Mouse (Mus musculus): ENCODE results near the gene Ksr1. TPM values are rescaled to one million over a fixed set of nuclear protein-coding genes. Genes with fewer than 3 reads are reported as not detected.

Ksr1 gene
- total and polyA plus RNA-seq, 3 experiments = 22.5 to 73.1 (median 61.2) TPM

GRCm38 (mm10) chr11:78972328-78972727, 173.9 kb downstream of the Ksr1 start:
- dilution Hi-C loops (cut with MboI; ENCODE audit: extremely low pct_ligation_motif_present, extremely low pct_unique_long_range_greater_than_20kb, low sequenced_read_pairs) = no loop called here
- DNase-seq (ENCODE audit: extremely low read depth) = no peak

GRCm38 (mm10) chr11:78971746-78972145, 174.5 kb downstream of the Ksr1 start:
- Histone ChIP-seq H3K27me3 (replicated peaks) (no peaks in the 10 kb centered on the region), H3K36me3 (replicated peaks in 1 of 2; ENCODE audit: control insufficient read depth in 1 of 2, insufficient read depth in 1 of 2, low read length in 1 of 2) (peaks cover 0 to 31% of the 10 kb centered on the region in 2 experiments), H3K4me2 (ENCODE audit: insufficient read depth, low read depth, poor library complexity, severe bottlenecking) (no peak overlapping the region), H3K9ac (ENCODE audit: insufficient read depth, low read depth) (no peak overlapping the region), H3K9me3 (replicated peaks; ENCODE audit: low read length) (no peaks in the 10 kb centered on the region), H3K27ac (ENCODE audit: insufficient read depth, low read depth) (no peak overlapping the region), H3K4me3 (replicated peaks in 1 of 3; ENCODE audit: low read depth in 2 of 3, low read length in 2 of 3, poor library complexity in 1 of 3) (no peak overlapping the region), H3K4me1 (ENCODE audit: control insufficient read depth in 1 of 2, insufficient read depth in 2 of 2) (peaks cover 11 to 35% of the 10 kb centered on the region in 2 experiments), H3K79me2 (replicated peaks; ENCODE audit: control insufficient read depth, extremely low read depth, insufficient read depth, poor library complexity, severe bottlenecking) (0 out of 2 replicates have a peak, but pooled peaks cover 3% of the 10 kb centered on the region)
- no peak for DNase-seq (ENCODE audit: extremely low read depth)
- dilution Hi-C loops (cut with MboI; ENCODE audit: extremely low pct_ligation_motif_present, extremely low pct_unique_long_range_greater_than_20kb, low sequenced_read_pairs) = no loop called here
- no peak for TF ChIP-seq MAFK (IDR thresholded peaks at IDR 0.05; ENCODE audit: insufficient replicate concordance, low read length)
- TF ChIP-seq KAT2A (IDR thresholded peaks at IDR 0.05; ENCODE audit: insufficient replicate concordance, low read length) = no peak
- TF ChIP-seq GABPA (IDR thresholded peaks at IDR 0.05; ENCODE audit: insufficient replicate concordance, low read depth, low read length) = no peak
- TF ChIP-seq ZNF384 (IDR thresholded peaks at IDR 0.05; ENCODE audit: low read depth, low read length) = no peak
- no peak for TF ChIP-seq ETS1 (conservative IDR thresholded peaks at IDR 0.05; ENCODE audit: low read depth, low read length)
- TF ChIP-seq POLR2A (IDR thresholded peaks at IDR 0.05; ENCODE audit: low read depth, low read length) = no peak
- no peak for TF ChIP-seq USF1 (IDR thresholded peaks at IDR 0.05; ENCODE audit: low read depth, low read length)
- TF ChIP-seq RCOR1 (conservative IDR thresholded peaks at IDR 0.05; ENCODE audit: low read depth, low read length) = no peak
- TF ChIP-seq ZC3H11A (IDR thresholded peaks at IDR 0.05; ENCODE audit: low read depth, low read length) = no peak
- no peak for TF ChIP-seq RAD21 (IDR thresholded peaks at IDR 0.05; ENCODE audit: low read depth, low read length)
- TF ChIP-seq ZMIZ1 (IDR thresholded peaks at IDR 0.05; ENCODE audit: low read depth, low read length) = no peak
- no peak for TF ChIP-seq SIN3A (IDR thresholded peaks at IDR 0.05; ENCODE audit: low read length)
- TF ChIP-seq EP300 (IDR thresholded peaks at IDR 0.05; ENCODE audit: low read length) = no peak
- no peak for TF ChIP-seq CHD1 (IDR thresholded peaks at IDR 0.05; ENCODE audit: low read depth, low read length)
- TF ChIP-seq JUN (IDR thresholded peaks at IDR 0.05; ENCODE audit: insufficient read depth, low read depth, low read length) = no peak
- TF ChIP-seq ZKSCAN1 (IDR thresholded peaks at IDR 0.05; ENCODE audit: borderline replicate concordance, low read depth, low read length) = no peak
- no peak for TF ChIP-seq CTCF (conservative IDR thresholded peaks at IDR 0.05 in 1 of 2, IDR thresholded peaks at IDR 0.05 in 1 of 2; ENCODE audit: low read depth in 2 of 2, low read length in 2 of 2)
- in situ Hi-C loops (cut with MboI; ENCODE audit: low pct_ligation_motif_present, low pct_unique_long_range_greater_than_20kb, low sequenced_read_pairs) = no loop called here

More at GRCm38 (mm10) chr11:78972328-78972727, 173.9 kb downstream of the Ksr1 start:
- peaks cover 11 to 35% of the 10 kb centered on the region in 2 experiments for H3K4me1 ChIP-seq (ENCODE audit: control insufficient read depth in 1 of 2, insufficient read depth in 2 of 2)
- H3K4me2 ChIP-seq (ENCODE audit: insufficient read depth, low read depth, poor library complexity, severe bottlenecking) = no peak overlapping the region
- TF ChIP-seq JUN (IDR thresholded peaks at IDR 0.05; ENCODE audit: insufficient read depth, low read depth, low read length) (no peak), ETS1 (conservative IDR thresholded peaks at IDR 0.05; ENCODE audit: low read depth, low read length) (no peak), SMC3 (IDR thresholded peaks at IDR 0.05; ENCODE audit: low read depth, low read length) (no peak), POLR2A (IDR thresholded peaks at IDR 0.05; ENCODE audit: low read depth, low read length) (no peak), BHLHE40 (IDR thresholded peaks at IDR 0.05; ENCODE audit: low read depth, low read length) (no peak), UBTF (IDR thresholded peaks at IDR 0.05; ENCODE audit: low read depth, low read length) (no peak), TCF12 (IDR thresholded peaks at IDR 0.05; ENCODE audit: low read depth, low read length) (no peak), GABPA (IDR thresholded peaks at IDR 0.05; ENCODE audit: insufficient replicate concordance, low read depth, low read length) (no peak), MXI1 (IDR thresholded peaks at IDR 0.05; ENCODE audit: low read depth, low read length) (no peak), ZKSCAN1 (IDR thresholded peaks at IDR 0.05; ENCODE audit: borderline replicate concordance, low read depth, low read length) (no peak), TBP (conservative IDR thresholded peaks at IDR 0.05; ENCODE audit: low read depth, low read length) (no peak), ZC3H11A (IDR thresholded peaks at IDR 0.05; ENCODE audit: low read depth, low read length) (no peak), CHD1 (IDR thresholded peaks at IDR 0.05; ENCODE audit: low read depth, low read length) (no peak), RCOR1 (conservative IDR thresholded peaks at IDR 0.05; ENCODE audit: low read depth, low read length) (no peak), MYC (IDR thresholded peaks at IDR 0.05; ENCODE audit: low read depth, low read length) (no peak), RAD21 (IDR thresholded peaks at IDR 0.05; ENCODE audit: low read depth, low read length) (no peak)
- H3K27ac ChIP-seq (ENCODE audit: insufficient read depth, low read depth) = no peak overlapping the region
- H3K27me3 ChIP-seq (replicated peaks) = no peaks in the 10 kb centered on the region
- in situ Hi-C loops (cut with MboI; ENCODE audit: low pct_ligation_motif_present, low pct_unique_long_range_greater_than_20kb, low sequenced_read_pairs) = no loop called here
- no peak overlapping the region for H3K9ac ChIP-seq (ENCODE audit: insufficient read depth, low read depth)
- no peaks in the 10 kb centered on the region for H3K9me3 ChIP-seq (replicated peaks; ENCODE audit: low read length)
- no peak overlapping the region for H3K4me3 ChIP-seq (replicated peaks in 1 of 3; ENCODE audit: low read depth in 2 of 3, low read length in 2 of 3, poor library complexity in 1 of 3)
- H3K79me2 ChIP-seq (replicated peaks; ENCODE audit: control insufficient read depth, extremely low read depth, insufficient read depth, poor library complexity, severe bottlenecking) = 0 out of 2 replicates have a peak, but pooled peaks cover 3% of the 10 kb centered on the region
- peaks cover 0 to 35% of the 10 kb centered on the region in 2 experiments for H3K36me3 ChIP-seq (replicated peaks in 1 of 2; ENCODE audit: control insufficient read depth in 1 of 2, insufficient read depth in 1 of 2, low read length in 1 of 2)
